In genomic region chr13:17839137-17839536, GRCm38 (mm10) we compare ENCODE assay signal across 18 mouse cellular contexts. TPM values are rescaled to one million over a fixed set of nuclear protein-coding genes. Genes with fewer than 3 reads are reported as not detected.
DNase-seq lines count a peak whose midpoint lies in the region; ATAC-seq and TF ChIP-seq lines count a peak whose summit lies in the region.
"Had no signal": no experiment of that assay in that cellular context is flagged by ENCODE, and none has a peak within 500 bp of the region (broad histone marks: within the 10 kb centered on the region; RNA-seq: fewer than 3 reads in every experiment).

No protein-coding gene starts in this region.

- H3K27ac ChIP-seq in heart, embryonic 13.5 days (replicated peaks), result no peak overlapping the region
- H3K27ac ChIP-seq in left cerebral cortex, adult 2 months, result no peak overlapping the region; the same call in 1 of the 2 replicates
- H3K27ac ChIP-seq: embryonic facial prominence, embryonic 10.5 days; hindbrain, embryonic 10.5 days; hindbrain, postnatal 0 days; kidney, postnatal 0 days; limb, embryonic 15.5 days; liver, embryonic 15.5 days; macrophage; midbrain, embryonic 12.5 days; neural tube, embryonic 15.5 days; stomach, embryonic 15.5 days had no signal

- H3K4me3 ChIP-seq in heart, embryonic 13.5 days, result no peak overlapping the region
- no peak overlapping the region for H3K4me3 ChIP-seq in left cerebral cortex, adult 2 months
- H3K4me3 ChIP-seq: embryonic facial prominence, embryonic 10.5 days; hindbrain, embryonic 10.5 days; limb, embryonic 15.5 days; liver, embryonic 15.5 days; midbrain, embryonic 12.5 days; neural tube, embryonic 15.5 days; stomach, embryonic 15.5 days had no signal

- no peak for ATAC-seq in heart, embryonic 13.5 days (ENCODE audit: extremely low read depth, insufficient number of reproducible peaks, low FRiP score, low TSS enrichment)

- no peak for TF ChIP-seq CTCF in left cerebral cortex, adult 2 months (IDR thresholded peaks at IDR 0.05)

- peak overlapping the region; percentile 21 for H3K4me2 ChIP-seq in heart, embryonic 13.5 days
- H3K4me2 ChIP-seq: limb, embryonic 15.5 days; liver, embryonic 15.5 days; midbrain, embryonic 12.5 days; neural tube, embryonic 15.5 days; stomach, embryonic 15.5 days had no signal

- no peaks in the 10 kb centered on the region for H3K9me3 ChIP-seq in heart, embryonic 13.5 days
- H3K9me3 ChIP-seq: embryonic facial prominence, embryonic 10.5 days; hindbrain, embryonic 10.5 days; limb, embryonic 15.5 days; liver, embryonic 15.5 days; midbrain, embryonic 12.5 days; neural tube, embryonic 15.5 days; stomach, embryonic 15.5 days had no signal

- no peaks in the 10 kb centered on the region for H3K36me3 ChIP-seq in heart, embryonic 13.5 days
- H3K36me3 ChIP-seq: embryonic facial prominence, embryonic 10.5 days; hindbrain, embryonic 10.5 days; limb, embryonic 15.5 days; liver, embryonic 15.5 days; midbrain, embryonic 12.5 days; neural tube, embryonic 15.5 days; stomach, embryonic 15.5 days had no signal

- no peak for DNase-seq in heart, postnatal 4 days
- DNase-seq in left cerebral cortex, adult 2 months (ENCODE audit: extremely low spot score in 1 of 2, low spot score in 2 of 2), result peak; percentile 36 to 47
- no peak for DNase-seq in left cerebral cortex, adult 11 months (ENCODE audit: low spot score)
- DNase-seq in layer of hippocampus, adult 8-10 months (ENCODE audit: low spot score in 2 of 2), result peak; percentile 26 to 29
- peak; percentile 17 to 78 for DNase-seq in left cerebral cortex, postnatal 25 days (ENCODE audit: low spot score in 2 of 2)
- DNase-seq in spleen, postnatal 10 days (ENCODE audit: low spot score in 2 of 2), result no peak
- DNase-seq in kidney, postnatal 14 days, result no peak

- H3K9ac ChIP-seq in heart, embryonic 13.5 days, result no peak overlapping the region
- H3K9ac ChIP-seq: limb, embryonic 15.5 days; liver, embryonic 15.5 days; midbrain, embryonic 12.5 days; neural tube, embryonic 15.5 days; stomach, embryonic 15.5 days had no signal

- WGBS in heart, embryonic 13.5 days, result 70% methylated on average over 5 of the region's 5 CpGs

- H3K4me1 ChIP-seq in heart, embryonic 13.5 days, result peaks cover 8% of the 10 kb centered on the region; the same call in 1 of the 2 replicates
- H3K4me1 ChIP-seq: embryonic facial prominence, embryonic 10.5 days; limb, embryonic 15.5 days; liver, embryonic 15.5 days; midbrain, embryonic 12.5 days had no signal

- no peaks in the 10 kb centered on the region for H3K27me3 ChIP-seq in heart, embryonic 13.5 days (replicated peaks)
- H3K27me3 ChIP-seq: limb, embryonic 15.5 days; liver, embryonic 15.5 days; midbrain, embryonic 12.5 days; neural tube, embryonic 15.5 days; stomach, embryonic 15.5 days had no signal

- intact Hi-C loops in left cerebral cortex, adult 2 months (cut with DNase I), result no loop called here
- intact Hi-C loops in left cerebral cortex, postnatal 25 days (cut with DNase I), result no loop called here

RNA-seq across cellular contexts. Expression of gene Cdk13, which starts 34.2 kb away (rescaled TPM):
- 9.3 and 10.6 TPM in 2 replicates for polyA plus RNA-seq in heart, embryonic 13.5 days (2015; fragmentation: Nextera tagmentation; extraction: Ambion mirVana)
- 10 to 100 TPM; 40.8 to 42.3 TPM for total RNA-seq in heart, postnatal 4 days (2021)
- total RNA-seq in left cerebral cortex, adult 2 months (2021), result 10 to 100 TPM; 55.9 to 71.6 TPM
- total RNA-seq in layer of hippocampus, adult 8-10 months (2022), result 10 to 100 TPM; 57.4 to 64.8 (median 59.1) TPM
- 10 to 100 TPM; 56.7 to 56.9 TPM for total RNA-seq in left cerebral cortex, postnatal 25 days (2021)

Comparison
In these comparisons a context has a peak if more than half of its experiments do, and no peak if none do; other contexts are left out.
1. DNase-seq: peak in left cerebral cortex, adult 2 months (2 of 2), layer of hippocampus, adult 8-10 months (2 of 2) and left cerebral cortex, postnatal 25 days (2 of 2); none in heart, postnatal 4 days (single experiment), left cerebral cortex, adult 11 months (single experiment), spleen, postnatal 10 days (0 of 2) and kidney, postnatal 14 days (single experiment).